Mouse (Mus musculus) embryo, embryonic 11.5 days (tissue): ENCODE results near the gene Sgpl1.
A peak's percentile ranks its signal among the peaks of the same experiment; 100 is the strongest.
"Not testable (repeated sequence)": the region's sequence is repeated elsewhere in the genome, so short reads cannot be mapped to it uniquely, and the experiment has no call there.

Source experiments
- DNase-seq: peaks from one replicate; pipeline ENCODE4 v3.0.0-alpha.2; 2012; ENCODE audit warnings: low read depth, low spot score

Sgpl1 gene

GRCm38 (mm10) chr10:61155611-61156010 is 8.1 kb upstream of the Sgpl1 start:
- no peak for DNase-seq

- DNase-seq, result no peak
Measured at GRCm38 (mm10) chr10:61152131-61152530, 4.6 kb upstream of the Sgpl1 start.

GRCm38 (mm10) chr10:61150616-61151015 is 3.1 kb upstream of the Sgpl1 start:
- DNase-seq, result no peak

GRCm38 (mm10) chr10:61149476-61149875 is 2.0 kb upstream of the Sgpl1 start:
- no peak for DNase-seq

- DNase-seq, result peak; percentile 23
Measured at GRCm38 (mm10) chr10:61146807-61147156, 721 bp downstream of the Sgpl1 start.

GRCm38 (mm10) chr10:61146119-61146806 is 1.2 kb downstream of the Sgpl1 start:
- peak; percentile 45 for DNase-seq

- no peak for DNase-seq
Measured at GRCm38 (mm10) chr10:61145766-61146118, 1.8 kb downstream of the Sgpl1 start.

- DNase-seq, result no peak
Measured at GRCm38 (mm10) chr10:61143343-61143742, 4.2 kb downstream of the Sgpl1 start.

- no peak for DNase-seq
Measured at GRCm38 (mm10) chr10:61137567-61137966, 9.9 kb downstream of the Sgpl1 start.

- DNase-seq, result no peak
Measured at GRCm38 (mm10) chr10:61135226-61135839, 12.2 kb downstream of the Sgpl1 start.

- DNase-seq, result no peak
Measured at GRCm38 (mm10) chr10:61134041-61134440, 13.5 kb downstream of the Sgpl1 start.

- no peak for DNase-seq
Measured at GRCm38 (mm10) chr10:61130959-61131358, 16.5 kb downstream of the Sgpl1 start.

- DNase-seq, result no peak
Measured at GRCm38 (mm10) chr10:61128701-61129365, 18.7 kb downstream of the Sgpl1 start.

- no peak for DNase-seq
Measured at GRCm38 (mm10) chr10:61124462-61124861, 23.0 kb downstream of the Sgpl1 start.

GRCm38 (mm10) chr10:61123276-61123913 is 24.1 kb downstream of the Sgpl1 start:
- no peak for DNase-seq

- not testable (repeated sequence) for DNase-seq
Measured at GRCm38 (mm10) chr10:61121732-61122131, 25.8 kb downstream of the Sgpl1 start.

- no peak for DNase-seq
Measured at GRCm38 (mm10) chr10:61114246-61114720, 33.2 kb downstream of the Sgpl1 start.

GRCm38 (mm10) chr10:61103564-61104114 is 43.9 kb downstream of the Sgpl1 start:
- DNase-seq, result no peak

- DNase-seq, result no peak
Measured at GRCm38 (mm10) chr10:61091866-61092265, 55.6 kb downstream of the Sgpl1 start.

- DNase-seq, result no peak
Measured at GRCm38 (mm10) chr10:61089170-61090142, 58.0 kb downstream of the Sgpl1 start, which contains the start of gene Pcbd1. Gene Pcbd1 (plus strand): TSS chr10:61089331.

GRCm38 (mm10) chr10:61088468-61088867 is 59.0 kb downstream of the Sgpl1 start:
- DNase-seq, result no peak
